Mouse (Mus musculus): ENCODE results near the gene Zfp768.

The Zfp768 gene

GRCm38 (mm10) chr7:127297586-127298193 is 47.7 kb downstream of the Zfp768 start:
- no peak for DNase-seq (ENCODE audit: low spot score in 2 of 2)

GRCm38 (mm10) chr7:127296786-127297555 is 48.4 kb downstream of the Zfp768 start:
- peak in 1 of 2 experiments; percentile 22 for DNase-seq (ENCODE audit: low spot score in 2 of 2)

- DNase-seq (ENCODE audit: low spot score in 2 of 2) = peak; percentile 76 to 78
Observed at GRCm38 (mm10) chr7:127296098-127296497, 49.3 kb downstream of the Zfp768 start, which contains the start of gene Itgal. Itgal (plus strand) TSS chr7:127296260.

Measured in spleen, postnatal 36 days (tissue).